Mouse (Mus musculus) gastrocnemius, postnatal 14 days (tissue): ENCODE measurements around the gene Rbm3. TPM values are rescaled to one million over a fixed set of nuclear protein-coding genes. Genes with fewer than 3 reads are reported as not detected.
"Not testable (repeated sequence)": the region's sequence is repeated elsewhere in the genome, so short reads cannot be mapped to it uniquely, and the experiment has no call there.

Experiments
- DNase-seq: peaks from one replicate; pipeline ENCODE4 v3.0.0; 2021; ENCODE audit warnings: mixed read lengths
- intact Hi-C: fragments of 180-260 bp; cut with DNase I; formaldehyde crosslinking; loops from one replicate; pipeline ENCODE4 v1.15.1; 2025; ENCODE audit warnings: low total_unique reads
- total RNA-seq, 2 experiments: library from RNA; stranded (reverse); gene quantifications; 2 replicates each; pipeline ENCODE4 v1.2.3; 2021

The Rbm3 gene
- total RNA-seq, 2 experiments from 2014 or later: 179 to 195 TPM

GRCm38 (mm10) chrX:8135886-8136285 is 9.8 kb downstream of the Rbm3 start:
- no peak for DNase-seq
- intact Hi-C loops: no loop called here

DNA sequence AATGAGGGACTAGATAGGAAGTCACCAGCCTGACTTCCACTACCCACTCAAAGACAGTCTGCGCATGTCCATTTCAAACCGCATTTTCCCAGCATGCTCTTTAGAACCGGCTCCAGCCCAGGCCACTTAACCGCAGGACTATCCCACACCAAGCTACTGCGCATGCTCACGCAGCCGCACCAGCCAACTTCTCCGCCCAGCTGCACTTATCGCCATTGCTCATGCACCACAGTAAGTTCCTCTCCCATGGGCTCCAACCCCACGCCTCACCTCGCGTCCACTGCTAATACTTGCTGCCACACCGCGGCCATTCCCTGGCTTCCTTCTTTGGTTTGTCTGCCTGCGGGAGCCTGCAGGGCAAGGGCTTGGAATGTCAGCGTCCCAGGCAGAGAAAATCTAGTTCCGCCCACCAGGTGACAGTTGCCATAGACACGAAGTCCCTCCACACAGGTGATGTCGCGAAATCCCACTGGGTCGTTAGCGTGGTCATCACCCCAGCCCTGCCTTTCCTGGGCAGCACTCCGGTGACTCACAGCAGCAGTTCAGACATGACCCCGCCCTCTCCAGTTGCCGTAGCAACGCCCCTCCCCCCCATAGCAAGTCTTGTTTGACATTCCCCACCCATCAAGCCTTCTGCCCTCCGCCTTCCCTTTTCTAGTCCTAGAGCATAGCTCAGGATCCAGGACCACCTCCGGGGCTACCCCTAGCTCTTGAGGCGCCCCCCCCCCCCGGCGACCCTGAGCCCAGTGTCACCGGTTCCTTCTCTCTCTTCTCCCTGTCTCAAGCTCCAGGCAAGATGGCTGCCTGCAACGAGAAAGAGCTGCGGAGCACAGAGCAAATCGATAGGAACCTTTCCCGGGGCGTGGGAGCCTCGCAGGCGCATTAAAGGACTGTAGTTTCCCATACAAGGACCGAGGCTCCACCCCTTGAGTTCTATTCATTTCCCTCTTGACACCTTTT is 13.4 kb downstream of the Rbm3 start, which contains the start of gene Wdr13:
Gene Wdr13 (minus strand): TSS at position 876 of the 960 bp plus-strand sequence.
- intact Hi-C loops: no loop called here
- peak; percentile 88 for DNase-seq

DNA sequence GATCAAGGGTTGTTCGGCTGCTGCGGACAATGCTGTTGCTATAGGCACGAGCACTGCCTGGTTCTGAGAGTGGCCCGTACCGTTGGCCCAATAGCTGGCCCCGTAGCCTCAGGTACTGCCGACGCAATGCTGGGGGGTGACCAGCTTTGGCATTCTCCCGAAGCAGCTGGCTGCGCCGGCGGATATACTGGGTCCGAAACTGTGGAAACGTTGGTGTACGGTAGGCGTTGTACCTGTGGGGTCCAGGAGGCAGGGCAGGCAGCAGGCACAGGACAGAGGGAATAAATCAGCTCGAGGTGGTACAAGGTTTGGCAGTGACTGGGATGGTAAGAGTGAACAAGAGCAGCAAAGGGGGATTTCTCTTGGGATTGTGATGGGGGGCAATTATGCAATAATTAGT is 14.3 kb downstream of the Rbm3 start:
- DNase-seq: no peak
- intact Hi-C loops: no loop called here

- DNase-seq: no peak
- intact Hi-C loops: no loop called here
Observed at GRCm38 (mm10) chrX:8125235-8125634, 20.4 kb downstream of the Rbm3 start.

DNA sequence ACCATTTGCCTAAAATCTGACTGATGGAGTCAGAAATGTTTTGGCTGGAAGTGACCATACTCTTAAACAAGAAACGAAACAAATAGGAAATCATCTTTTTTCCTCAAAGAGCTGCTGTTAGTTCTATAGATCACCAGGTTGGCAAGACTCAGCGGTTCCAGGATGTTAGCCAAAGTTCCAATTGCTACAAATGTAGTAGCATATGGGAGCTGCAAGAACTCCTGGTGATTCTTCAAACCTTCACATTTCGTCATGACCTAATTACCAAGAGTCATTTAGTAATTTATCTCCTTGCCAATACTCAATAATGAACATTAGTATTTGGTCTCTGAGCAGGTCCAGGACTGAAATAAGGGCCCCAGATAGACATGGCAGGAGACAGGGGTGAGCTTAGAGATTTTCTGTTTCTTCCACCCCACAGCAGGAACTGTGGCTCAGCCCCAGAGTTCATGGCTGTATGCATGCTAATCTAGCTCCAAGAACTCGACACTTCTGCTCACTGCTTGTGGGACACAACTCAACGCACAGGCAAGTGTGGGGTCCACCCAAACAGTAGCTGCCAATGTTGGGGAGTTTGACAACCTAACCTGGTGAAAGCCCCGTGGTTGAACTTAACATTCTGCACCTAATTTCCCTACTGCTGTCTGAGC is 21.7 kb downstream of the Rbm3 start:
- intact Hi-C loops: no loop called here

GRCm38 (mm10) chrX:8117264-8117663 is 28.4 kb downstream of the Rbm3 start:
- no peak for DNase-seq
- intact Hi-C loops: no loop called here

More for the DNA sequence above, 21.7 kb downstream of the Rbm3 start:
- DNase-seq: no peak

DNA sequence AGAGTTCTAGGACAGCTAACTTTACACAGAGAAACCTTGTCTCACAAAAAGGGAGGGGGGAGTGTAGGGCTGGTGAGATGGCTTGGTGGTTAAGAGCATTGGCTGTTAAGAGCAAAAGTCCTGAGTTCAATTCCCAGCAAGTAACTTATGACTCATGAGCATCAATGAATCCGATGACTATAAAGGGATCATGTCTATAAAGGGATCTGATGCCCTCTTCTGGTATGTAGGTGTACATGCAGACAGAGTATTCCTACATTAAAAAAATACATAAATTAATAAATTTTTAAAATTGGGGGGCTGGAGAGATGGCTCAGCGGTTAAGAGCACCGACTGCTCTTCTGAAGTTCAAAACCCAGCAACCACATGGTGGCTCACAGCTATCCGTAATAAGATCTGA is 30.4 kb downstream of the Rbm3 start:
- DNase-seq: no peak
- intact Hi-C loops: no loop called here

GRCm38 (mm10) chrX:8105019-8105418 is 40.7 kb downstream of the Rbm3 start:
- intact Hi-C loops: no loop called here
- no peak for DNase-seq

DNA sequence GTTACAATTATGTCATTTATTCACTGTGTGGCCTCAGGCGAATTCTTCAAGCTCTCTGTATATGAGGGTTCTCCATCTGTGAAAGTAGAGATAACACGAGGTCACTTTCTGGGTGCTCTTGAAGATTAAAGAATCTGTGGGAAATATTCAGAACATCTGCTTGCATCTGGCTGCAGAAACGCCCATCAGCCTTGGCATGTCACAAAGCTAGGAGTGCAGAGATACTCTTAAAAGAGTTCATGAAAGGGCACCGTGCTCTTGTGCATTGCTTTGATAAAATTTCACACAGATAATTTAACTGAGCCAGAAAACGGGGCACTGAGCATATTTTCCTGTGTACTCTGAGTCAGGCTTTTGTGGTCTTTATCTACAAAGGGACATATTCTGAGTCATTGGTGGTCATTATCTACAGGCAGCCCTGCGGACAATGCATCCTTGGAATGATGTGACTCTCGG is 43.4 kb downstream of the Rbm3 start:
- intact Hi-C loops: no loop called here
- no peak for DNase-seq

GRCm38 (mm10) chrX:8101017-8101416 is 44.7 kb downstream of the Rbm3 start:
- intact Hi-C loops: no loop called here
- DNase-seq: no peak

GRCm38 (mm10) chrX:8099435-8099834 is 46.2 kb downstream of the Rbm3 start:
- no peak for DNase-seq
- intact Hi-C loops: no loop called here

DNA sequence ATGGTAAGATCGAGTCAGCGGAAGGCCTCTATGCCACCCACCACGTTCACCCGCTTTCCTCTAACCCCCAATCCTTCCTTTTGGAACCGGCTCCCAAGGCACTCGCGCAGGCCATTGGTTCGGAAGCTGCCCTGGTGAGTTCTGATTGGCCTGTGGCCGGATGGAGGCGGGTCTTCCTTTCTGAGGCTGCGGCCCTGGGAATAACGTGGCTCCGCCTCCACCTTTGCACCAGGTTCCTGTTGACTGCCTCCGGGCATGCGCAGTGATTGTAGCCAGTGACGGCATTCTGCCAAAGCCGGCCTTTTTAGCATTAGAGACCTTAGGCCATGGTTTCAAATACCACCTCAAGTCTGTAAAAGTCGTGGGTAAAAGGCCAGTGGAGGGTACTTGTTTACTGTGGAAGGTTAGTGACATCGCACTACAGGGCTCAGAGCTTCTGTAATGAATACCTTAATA is 48.9 kb downstream of the Rbm3 start:
- intact Hi-C loops: no loop called here
- DNase-seq: peak; percentile 94

DNA sequence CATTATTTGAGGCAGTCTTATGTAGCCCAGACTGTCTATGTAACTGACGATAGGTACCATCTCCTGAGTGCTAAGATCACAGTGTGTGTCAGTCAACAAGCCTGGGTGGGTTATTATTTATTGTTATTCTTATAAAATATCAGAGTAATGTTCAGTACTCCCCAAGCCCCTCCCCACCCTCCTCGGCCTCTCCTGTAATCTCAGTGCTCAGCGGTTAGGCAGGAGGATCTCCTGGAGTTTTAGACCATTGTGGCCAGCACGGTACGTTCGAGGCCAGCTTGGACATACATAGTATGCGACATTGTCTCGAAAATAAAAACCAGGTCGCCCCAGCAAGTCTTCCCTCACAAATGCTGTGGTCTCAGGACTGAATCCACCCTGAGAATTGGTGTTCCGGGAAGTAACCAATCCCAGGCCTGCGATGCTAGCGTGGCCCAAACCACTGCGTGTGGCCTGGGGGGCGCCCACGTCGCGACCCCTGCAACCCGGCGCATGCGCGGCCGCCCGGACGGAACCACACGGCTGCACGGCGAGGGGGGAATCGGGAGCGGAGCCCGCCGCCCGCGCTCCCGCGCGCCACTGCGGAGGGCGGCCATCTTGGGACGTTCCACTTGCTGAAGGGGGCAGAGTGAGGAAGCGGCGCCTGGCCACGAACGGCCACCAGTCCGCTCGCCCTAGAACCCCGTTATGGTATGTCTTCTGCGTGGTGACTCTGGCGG is 49.5 kb downstream of the Rbm3 start:
- peak; percentile 81 for DNase-seq
- intact Hi-C loops: not testable (repeated sequence)

DNA sequence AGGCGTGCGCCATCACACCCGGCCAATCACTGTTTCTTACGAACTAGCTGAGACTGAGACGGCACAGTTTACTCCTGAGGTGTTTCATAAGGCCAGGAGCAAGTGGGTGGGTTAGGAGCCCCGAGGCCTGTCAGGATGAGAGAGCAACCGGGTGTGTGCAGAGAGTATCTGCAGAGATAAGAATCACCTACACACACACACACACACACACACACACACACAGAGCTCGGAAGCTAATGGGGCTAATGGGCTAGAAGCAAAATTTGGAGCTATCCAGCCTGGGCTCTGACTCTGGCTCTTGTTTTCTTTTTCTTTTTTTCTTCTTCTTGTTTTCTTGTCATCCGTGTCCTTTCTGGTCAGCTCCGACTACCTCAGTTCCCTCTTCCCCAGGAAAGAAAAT is 50.1 kb downstream of the Rbm3 start:
- intact Hi-C loops: no loop called here
- no peak for DNase-seq

- DNase-seq, intact Hi-C loops: not testable (repeated sequence)
Observed at GRCm38 (mm10) chrX:8090954-8091347, 54.7 kb downstream of the Rbm3 start.

DNA sequence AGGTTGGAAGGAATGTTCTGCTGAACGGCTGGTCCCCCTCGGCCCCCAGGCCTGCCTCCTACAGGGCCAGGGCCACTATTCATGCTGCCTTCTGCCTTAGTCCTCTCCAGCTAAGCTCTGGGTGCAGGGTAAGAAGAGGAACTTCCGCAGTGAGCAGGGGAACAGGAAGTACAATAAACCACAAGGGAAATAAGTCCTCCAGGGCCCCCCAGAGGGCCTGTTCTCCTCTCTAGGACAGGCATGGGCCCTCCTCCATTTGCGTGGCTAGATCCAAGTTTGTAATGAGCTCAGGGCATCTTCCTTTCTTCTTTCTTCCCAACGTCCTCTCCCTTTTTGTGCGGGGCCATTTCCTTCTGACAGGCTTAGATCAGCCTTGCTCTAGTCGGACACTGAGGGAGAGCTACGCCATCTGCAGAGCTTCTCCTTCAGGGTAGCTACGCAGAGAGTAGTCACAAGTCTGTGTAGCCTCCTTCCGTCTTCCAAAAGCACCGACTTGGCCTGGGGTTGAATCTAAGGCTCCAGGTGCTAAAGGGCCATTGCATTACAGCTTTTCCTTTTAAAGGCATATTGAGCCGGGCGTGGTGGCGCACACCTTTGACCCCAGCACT is 55.2 kb downstream of the Rbm3 start, which contains the start of gene Was:
Gene Was (minus strand): TSS at position 153 of the 608 bp plus-strand sequence.
- intact Hi-C loops: no loop called here
- no peak for DNase-seq

GRCm38 (mm10) chrX:8089746-8090145 is 55.9 kb downstream of the Rbm3 start:
- intact Hi-C loops: no loop called here
- no peak for DNase-seq
